Mouse (Mus musculus) frontal cortex, postnatal 10 days (tissue): ENCODE results near the gene Nt5dc3.
A peak's percentile ranks its signal among the peaks of the same experiment; 100 is the strongest.

ENCODE experiments used
- DNase-seq, 2 experiments: peaks; one replicate each; pipeline ENCODE4 v3.0.0; 2022; ENCODE audit warnings: low spot score in 2 of 2, mixed read lengths in 1 of 2

Nt5dc3 gene

GRCm38 (mm10) chr10:86779117-86779755 is 431 bp downstream of the Nt5dc3 start:
- DNase-seq, result peak in 1 of 2 experiments; percentile 31

- no peak for DNase-seq
These were observed 1.2 kb downstream of the Nt5dc3 start for GRCm38 (mm10) chr10:86779816-86780500.

GRCm38 (mm10) chr10:86781641-86782040 is 2.8 kb downstream of the Nt5dc3 start:
- no peak for DNase-seq

DNA sequence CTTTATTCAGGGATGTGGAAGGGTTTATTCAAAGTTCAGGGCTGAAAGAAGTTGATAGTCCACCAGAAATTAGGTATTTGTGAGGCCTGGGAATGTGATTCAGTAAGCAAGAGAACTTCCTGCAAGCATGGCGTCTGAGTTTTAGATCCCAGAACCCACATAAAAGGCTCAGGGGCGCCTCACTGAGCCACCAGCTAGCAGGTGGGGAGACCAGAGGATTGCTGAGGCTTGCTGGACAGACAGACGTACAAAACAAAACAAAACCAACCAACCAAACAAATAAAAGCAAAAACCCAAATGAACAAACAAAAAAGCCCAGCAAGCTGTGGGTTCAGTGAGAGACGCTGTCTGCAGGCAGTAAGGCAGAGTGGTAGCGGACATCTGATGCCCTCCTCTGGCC is 3.9 kb downstream of the Nt5dc3 start:
- no peak for DNase-seq

DNA sequence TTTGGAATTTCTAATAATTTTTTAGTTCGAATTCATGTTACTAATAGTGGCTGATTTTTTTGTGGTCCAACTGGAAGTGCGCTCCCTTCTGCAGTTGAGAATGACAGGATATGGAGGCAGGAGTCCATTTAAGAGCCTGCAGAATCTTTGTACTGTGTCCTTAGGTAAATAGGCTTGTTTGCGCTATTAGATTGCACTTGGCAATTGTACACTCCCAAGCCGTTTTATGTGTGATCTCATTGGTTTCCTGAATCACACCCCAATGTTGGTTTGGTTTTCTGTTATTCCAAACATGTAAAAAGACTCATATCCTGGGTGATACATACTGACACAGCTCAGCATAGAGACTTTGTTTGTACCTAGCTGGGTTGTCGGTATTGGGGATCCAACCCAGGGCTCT is 4.8 kb downstream of the Nt5dc3 start:
- no peak for DNase-seq

DNA sequence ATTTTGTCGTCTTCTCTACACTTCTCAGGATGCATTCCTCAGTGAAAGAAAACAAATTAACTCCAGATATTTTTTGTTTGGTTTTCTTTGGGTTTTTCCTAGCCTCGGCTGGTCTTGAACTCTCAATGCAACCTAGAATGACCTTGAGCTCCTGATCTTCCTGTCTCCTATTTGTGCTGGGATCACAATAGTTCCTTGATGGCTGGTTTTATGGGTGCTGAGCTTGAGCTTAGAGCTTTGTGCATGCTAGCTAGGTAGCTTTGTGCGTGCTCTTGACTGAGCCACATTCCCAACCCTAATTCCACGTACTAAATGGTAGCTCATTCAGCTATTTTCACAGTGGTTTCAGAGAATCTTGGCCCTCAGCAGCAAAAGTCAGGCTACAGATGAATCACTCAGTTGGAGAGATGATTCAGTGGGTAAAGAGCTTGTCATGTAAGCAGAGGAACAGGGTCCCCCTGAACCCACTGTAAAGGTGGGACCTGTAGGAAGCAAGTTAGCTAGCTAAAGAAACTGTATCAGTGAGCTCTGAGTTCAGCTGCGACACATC is 5.4 kb downstream of the Nt5dc3 start:
- no peak for DNase-seq

- no peak for DNase-seq
These were observed 6.6 kb downstream of the Nt5dc3 start for GRCm38 (mm10) chr10:86785396-86785795.

DNA sequence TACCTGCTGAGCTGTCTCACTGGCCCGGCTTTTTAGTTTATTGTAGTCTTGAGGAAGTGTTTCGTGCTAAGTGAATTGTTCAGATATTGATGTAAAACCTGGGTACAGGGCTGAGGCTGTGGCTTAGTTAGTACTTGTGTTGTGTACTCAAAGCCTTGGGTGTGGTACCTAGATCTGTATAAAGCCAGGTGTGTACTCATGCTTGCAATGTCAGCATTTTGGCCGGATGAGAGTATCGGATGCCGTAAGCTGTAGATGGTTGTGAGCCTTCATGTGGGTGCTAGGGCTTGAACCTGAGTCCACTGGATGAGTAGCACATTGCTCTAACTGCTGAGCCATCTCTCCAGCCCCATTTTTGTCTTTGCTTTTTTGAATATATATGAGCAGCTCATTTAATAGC is 7.3 kb downstream of the Nt5dc3 start:
- DNase-seq, result no peak

GRCm38 (mm10) chr10:86788193-86788592 is 9.4 kb downstream of the Nt5dc3 start:
- no peak for DNase-seq

- no peak for DNase-seq
These were observed 10.4 kb downstream of the Nt5dc3 start for GRCm38 (mm10) chr10:86789146-86789672.

DNA sequence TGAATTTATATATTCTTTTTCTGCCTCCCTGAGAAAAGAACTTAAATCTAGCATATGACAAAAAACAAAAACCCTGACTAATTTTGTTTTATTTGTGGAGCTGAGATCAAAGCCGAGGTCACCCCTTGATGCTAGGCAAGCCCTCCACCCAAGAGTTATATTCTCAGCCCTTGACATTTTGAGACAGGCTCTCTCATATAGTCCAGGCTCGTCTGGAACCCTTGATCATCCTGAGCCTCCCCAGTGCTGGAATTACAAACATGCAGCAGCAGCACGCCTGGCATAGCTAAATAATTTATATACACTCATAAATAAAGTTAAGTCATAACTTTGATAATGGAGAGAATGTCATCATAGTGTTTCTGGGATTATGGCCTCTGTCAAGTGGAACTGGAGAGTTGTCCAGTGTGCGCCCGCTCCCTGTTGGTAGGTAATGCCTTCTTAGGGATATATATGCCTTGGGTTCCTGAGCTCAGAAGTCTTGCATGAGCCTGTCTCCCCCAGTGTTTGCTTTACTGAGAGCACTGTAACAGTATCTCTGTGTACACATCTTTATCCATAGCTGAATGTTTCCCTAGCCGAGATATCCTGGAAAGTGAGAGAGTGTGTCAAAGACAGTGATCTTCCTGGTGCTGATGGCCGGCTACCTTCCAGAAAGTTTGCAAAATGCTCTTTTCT is 12.8 kb downstream of the Nt5dc3 start:
- no peak for DNase-seq

DNA sequence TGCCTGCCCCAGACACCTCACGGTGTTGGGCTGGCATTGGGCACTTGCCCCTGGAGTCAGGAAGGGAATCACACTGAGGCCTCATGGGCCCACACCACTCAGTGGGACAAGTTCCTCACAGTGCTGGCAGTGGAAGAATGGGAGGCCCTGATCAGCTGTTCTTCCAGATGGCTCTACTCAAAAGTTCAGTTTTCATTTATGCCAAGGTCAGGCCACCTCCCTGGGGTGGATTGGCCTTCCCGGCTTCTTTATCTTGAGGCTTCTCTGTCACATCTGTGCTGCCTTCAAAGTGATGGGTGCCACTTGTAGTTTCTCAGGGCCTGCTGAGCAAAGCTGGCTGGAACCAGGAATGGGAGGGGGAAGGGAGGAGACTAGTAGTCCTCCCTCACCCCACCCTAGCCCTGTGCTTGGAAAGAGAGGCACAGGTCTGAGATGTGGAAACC is 14.7 kb downstream of the Nt5dc3 start:
- DNase-seq, result no peak

DNA sequence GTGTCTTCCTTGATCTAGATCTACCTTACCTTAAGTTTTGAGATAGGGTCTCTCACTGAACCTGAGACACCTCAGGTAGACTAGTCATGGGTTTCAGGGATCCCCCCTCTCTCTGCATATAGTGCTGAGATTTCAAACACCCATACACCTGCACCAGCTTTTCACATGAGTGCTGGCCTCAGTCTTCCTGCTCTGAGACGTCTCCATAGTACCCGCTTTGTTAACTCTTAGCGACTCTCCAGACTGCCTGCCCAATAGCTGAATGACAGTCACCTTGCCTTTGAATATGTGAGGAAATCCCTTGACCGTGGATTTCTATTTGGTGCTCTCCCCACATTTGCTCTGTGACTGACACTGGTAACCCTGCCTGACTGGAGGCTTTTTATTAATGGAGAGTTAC is 15.4 kb downstream of the Nt5dc3 start:
- DNase-seq, result no peak

GRCm38 (mm10) chr10:86794794-86795535 is 16.2 kb downstream of the Nt5dc3 start:
- DNase-seq, result no peak

DNA sequence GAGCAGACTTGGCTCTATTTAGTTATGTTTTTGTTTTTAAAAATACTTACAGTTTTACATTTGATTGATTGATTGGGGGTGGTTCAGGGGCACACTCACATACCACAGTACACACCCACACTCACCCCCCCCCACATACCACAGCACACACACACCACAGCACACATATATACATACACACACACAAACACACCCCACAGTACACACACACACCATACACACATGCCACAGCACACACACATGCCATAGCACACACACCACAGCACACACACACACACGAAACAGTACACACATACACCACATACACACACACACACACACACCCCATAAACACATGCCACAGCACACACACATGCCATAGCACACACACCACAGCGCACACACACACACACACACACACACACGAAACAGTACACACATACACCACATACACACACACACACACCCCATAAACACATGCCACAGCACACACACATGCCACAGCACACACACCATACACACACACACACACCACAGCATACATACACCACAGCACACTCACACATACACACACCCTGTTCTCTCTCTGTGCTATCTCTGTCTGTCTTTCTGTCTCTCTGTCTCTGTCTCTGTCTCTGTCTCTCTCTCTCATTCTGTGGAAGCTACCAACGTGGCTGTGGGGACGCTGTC is 17.4 kb downstream of the Nt5dc3 start:
- no peak for DNase-seq

GRCm38 (mm10) chr10:86807362-86807761 is 28.6 kb downstream of the Nt5dc3 start:
- DNase-seq, result no peak

- DNase-seq, result no peak
These were observed 29.4 kb downstream of the Nt5dc3 start for GRCm38 (mm10) chr10:86808013-86808758.

DNA sequence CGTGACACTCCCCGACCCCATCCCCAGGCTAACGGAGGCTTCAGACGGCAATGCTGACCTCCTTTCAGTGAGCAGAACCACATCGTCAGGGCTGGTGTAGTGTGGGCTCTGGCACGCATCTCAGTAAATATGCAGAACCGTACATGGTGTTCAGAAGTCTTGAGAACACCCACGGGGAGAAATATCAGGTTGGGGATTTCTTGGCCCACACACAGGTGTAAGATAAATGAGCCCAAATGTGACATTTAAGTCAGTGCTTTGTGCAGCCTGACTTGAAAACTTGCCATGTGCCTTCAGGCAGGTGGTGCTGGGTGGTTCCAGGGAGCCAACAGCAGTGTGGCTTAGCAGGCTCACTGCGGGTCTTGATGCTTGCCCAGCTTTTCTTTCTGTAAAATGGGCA is 31.2 kb downstream of the Nt5dc3 start:
- DNase-seq, result no peak

GRCm38 (mm10) chr10:86810612-86811011 is 31.8 kb downstream of the Nt5dc3 start:
- DNase-seq, result no peak
